Mouse (Mus musculus): ENCODE measurements at regions not wholly inside any gene's neighbourhood (a gene's known extent, or its start where the extent isn't known, plus 50 kb on each side); places are given as distances from the start of the nearest gene placed in this dataset.
A peak's percentile ranks its signal among the peaks of the same experiment; 100 is the strongest.

DNA sequence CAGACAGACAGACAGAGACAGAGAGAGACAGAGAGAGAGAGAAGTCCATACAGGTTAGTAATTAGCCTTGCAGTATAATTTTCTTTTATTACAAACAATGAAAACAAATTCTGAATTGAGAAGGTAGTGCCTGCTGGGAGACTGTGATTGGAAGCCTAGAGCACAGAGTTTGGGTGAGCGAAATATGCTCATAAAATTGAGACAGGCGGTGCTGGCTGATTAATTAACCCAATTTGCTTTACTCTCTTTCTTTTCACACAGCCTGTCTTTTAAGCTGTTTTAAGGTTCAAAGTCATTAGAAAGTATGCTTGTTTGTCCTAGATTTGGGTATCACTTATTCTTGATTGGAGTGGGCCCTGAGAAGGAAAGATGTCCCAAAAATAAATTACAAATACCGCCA, 816.1 kb downstream of the Car8 start:
- no peaks in the 10 kb centered on the region for H3K36me3 ChIP-seq (replicated peaks; ENCODE audit: control insufficient read depth, insufficient read depth)
- no peaks in the 10 kb centered on the region for H3K27me3 ChIP-seq (ENCODE audit: control insufficient read depth, insufficient read depth, low read length)
- no peaks in the 10 kb centered on the region for H3K9me3 ChIP-seq (ENCODE audit: control insufficient read depth, low read length)
- 91% methylated on average over 3 of the region's 3 CpGs for WGBS
- DNase-seq (ENCODE audit: low spot score) (no peak), ATAC-seq (ENCODE audit: low FRiP score) (no peak)
- no peak overlapping the region for H3K4me2 ChIP-seq (replicated peaks)
- no peak overlapping the region for H3K4me3 ChIP-seq (replicated peaks; ENCODE audit: low read length)
- H3K4me1 ChIP-seq (replicated peaks; ENCODE audit: control insufficient read depth, insufficient read depth, low read length), result no peaks in the 10 kb centered on the region
- H3K9ac ChIP-seq, result no peak overlapping the region
- H3K27ac ChIP-seq, result no peak overlapping the region

- Histone ChIP-seq H3K36me3 (replicated peaks; ENCODE audit: control insufficient read depth, insufficient read depth) (no peaks in the 10 kb centered on the region), H3K4me2 (replicated peaks) (no peak overlapping the region), H3K27me3 (ENCODE audit: control insufficient read depth, insufficient read depth, low read length) (no peaks in the 10 kb centered on the region), H3K4me3 (replicated peaks; ENCODE audit: low read length) (no peak overlapping the region), H3K4me1 (replicated peaks; ENCODE audit: control insufficient read depth, insufficient read depth, low read length) (no peaks in the 10 kb centered on the region), H3K9me3 (ENCODE audit: control insufficient read depth, low read length) (no peaks in the 10 kb centered on the region), H3K27ac (no peak overlapping the region), H3K9ac (no peak overlapping the region)
- no peak for DNase-seq (ENCODE audit: low spot score)
- no peak for ATAC-seq (ENCODE audit: low FRiP score)
- WGBS, result 82% methylated on average over 2 of the region's 2 CpGs
Observed at GRCm38 (mm10) chr4:7414301-7414700, 824.5 kb downstream of the Car8 start.

DNA sequence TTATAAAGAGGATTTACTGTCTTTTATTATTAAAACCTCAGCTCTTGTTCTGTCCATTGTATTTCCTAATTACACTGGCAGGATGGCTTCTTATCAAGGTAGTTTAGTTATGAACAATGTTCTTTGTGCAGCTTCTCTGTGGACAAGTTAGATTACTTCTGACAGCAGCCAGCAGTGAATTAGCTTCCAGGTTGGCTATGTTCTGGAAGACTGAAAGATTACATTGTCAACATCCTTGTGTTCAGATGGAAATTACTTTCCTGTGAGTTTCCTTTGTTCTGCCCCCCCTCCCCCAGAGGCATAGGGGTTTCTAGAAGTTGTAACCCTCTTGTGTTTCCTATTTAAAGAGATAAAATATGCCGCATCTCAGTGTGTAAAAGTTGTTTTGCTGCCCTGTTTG, 846.1 kb downstream of the Car8 start:
- WGBS, result 43% methylated on average over 1 of the region's 1 CpGs
- no peaks in the 10 kb centered on the region for H3K27me3 ChIP-seq (ENCODE audit: control insufficient read depth, insufficient read depth, low read length)
- ATAC-seq (ENCODE audit: low FRiP score) (no peak), DNase-seq (ENCODE audit: low spot score) (no peak)
- no peaks in the 10 kb centered on the region for H3K9me3 ChIP-seq (ENCODE audit: control insufficient read depth, low read length)
- H3K4me1 ChIP-seq (replicated peaks; ENCODE audit: control insufficient read depth, insufficient read depth, low read length), result no peaks in the 10 kb centered on the region
- H3K4me3 ChIP-seq (replicated peaks; ENCODE audit: low read length), result no peak overlapping the region
- H3K27ac ChIP-seq, result no peak overlapping the region
- no peaks in the 10 kb centered on the region for H3K36me3 ChIP-seq (replicated peaks; ENCODE audit: control insufficient read depth, insufficient read depth)
- H3K9ac ChIP-seq, result no peak overlapping the region
- no peak overlapping the region for H3K4me2 ChIP-seq (replicated peaks)

DNA sequence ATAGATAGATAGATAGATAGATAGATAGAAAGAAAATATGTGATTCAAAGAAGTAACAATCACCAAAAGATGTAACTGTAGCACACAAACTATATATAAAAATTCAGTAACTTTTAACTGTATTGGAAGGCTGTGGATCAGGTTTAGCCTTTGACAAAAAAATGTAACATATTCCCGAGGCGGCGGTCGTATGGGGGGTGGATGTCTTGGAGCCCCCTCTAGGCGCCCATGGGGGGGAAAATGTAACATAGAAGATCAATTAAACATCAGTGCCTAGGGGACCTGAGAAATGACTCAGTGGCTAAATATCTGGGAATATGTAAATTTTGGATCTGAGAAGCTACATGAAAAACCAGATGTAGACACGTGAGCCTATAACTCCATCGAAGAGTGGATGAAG, 847.2 kb downstream of the Car8 start:
- Histone ChIP-seq H3K4me1 (replicated peaks; ENCODE audit: control insufficient read depth, insufficient read depth, low read length) (no peaks in the 10 kb centered on the region), H3K9me3 (ENCODE audit: control insufficient read depth, low read length) (no peaks in the 10 kb centered on the region), H3K27me3 (ENCODE audit: control insufficient read depth, insufficient read depth, low read length) (no peaks in the 10 kb centered on the region), H3K36me3 (replicated peaks; ENCODE audit: control insufficient read depth, insufficient read depth) (no peaks in the 10 kb centered on the region), H3K4me2 (replicated peaks) (no peak overlapping the region), H3K27ac (no peak overlapping the region), H3K4me3 (replicated peaks; ENCODE audit: low read length) (no peak overlapping the region), H3K9ac (no peak overlapping the region)
- WGBS, result 86% methylated on average over 7 of the region's 7 CpGs
- DNase-seq (ENCODE audit: low spot score), result no peak
- ATAC-seq (ENCODE audit: low FRiP score), result no peak

DNA sequence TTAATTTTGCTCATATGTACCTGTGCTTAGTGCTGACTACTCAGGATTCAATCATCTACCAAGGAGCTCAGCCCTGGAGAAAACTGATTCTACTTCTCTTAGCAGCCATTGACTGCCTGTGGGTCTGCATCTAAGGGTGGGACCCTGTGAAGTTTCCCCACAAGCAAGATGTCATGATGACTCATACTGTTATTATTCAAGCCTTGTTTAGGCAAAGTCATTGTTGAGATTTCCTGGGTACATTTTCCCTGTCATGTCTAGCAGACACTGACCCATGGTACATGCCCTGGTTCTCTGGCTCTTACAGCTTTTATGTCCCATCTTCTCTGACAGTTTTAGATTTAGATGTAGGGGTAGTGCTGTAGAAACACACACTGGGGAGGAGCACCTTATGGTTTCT, 853.8 kb downstream of the Car8 start:
- H3K9me3 ChIP-seq (ENCODE audit: control insufficient read depth, low read length), result no peaks in the 10 kb centered on the region
- no peak overlapping the region for H3K27ac ChIP-seq
- H3K4me3 ChIP-seq (replicated peaks; ENCODE audit: low read length), result no peak overlapping the region
- DNase-seq (ENCODE audit: low spot score) (no peak), ATAC-seq (ENCODE audit: low FRiP score) (no peak)
- no peaks in the 10 kb centered on the region for H3K27me3 ChIP-seq (ENCODE audit: control insufficient read depth, insufficient read depth, low read length)
- H3K4me2 ChIP-seq (replicated peaks), result no peak overlapping the region
- no peak overlapping the region for H3K9ac ChIP-seq
- H3K36me3 ChIP-seq (replicated peaks; ENCODE audit: control insufficient read depth, insufficient read depth), result no peaks in the 10 kb centered on the region
- H3K4me1 ChIP-seq (replicated peaks; ENCODE audit: control insufficient read depth, insufficient read depth, low read length), result no peaks in the 10 kb centered on the region

DNA sequence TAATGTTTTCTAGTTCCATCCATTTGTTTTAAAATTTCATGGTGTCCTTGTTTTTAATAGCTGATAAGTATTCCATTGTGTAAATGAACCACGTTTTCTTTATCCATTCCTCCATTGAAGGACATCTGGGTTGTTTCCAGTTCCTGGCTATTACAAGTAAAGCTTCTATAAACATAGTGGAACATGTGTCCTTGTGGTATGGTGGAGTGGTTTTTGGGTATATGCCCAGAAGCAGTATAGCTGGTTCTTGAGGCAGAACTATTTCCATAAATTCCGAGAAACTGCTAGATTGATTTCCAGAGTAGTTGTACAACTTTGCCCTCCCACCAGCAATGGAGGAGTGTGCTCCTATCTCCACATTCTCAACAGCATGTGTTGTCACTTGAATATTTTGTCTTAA, 858.8 kb downstream of the Car8 start:
- Histone ChIP-seq H3K9me3 (ENCODE audit: control insufficient read depth, low read length) (no peaks in the 10 kb centered on the region), H3K9ac (no peak overlapping the region), H3K27ac (no peak overlapping the region), H3K4me1 (replicated peaks; ENCODE audit: control insufficient read depth, insufficient read depth, low read length) (no peaks in the 10 kb centered on the region), H3K36me3 (replicated peaks; ENCODE audit: control insufficient read depth, insufficient read depth) (no peaks in the 10 kb centered on the region), H3K4me3 (replicated peaks; ENCODE audit: low read length) (no peak overlapping the region), H3K27me3 (ENCODE audit: control insufficient read depth, insufficient read depth, low read length) (no peaks in the 10 kb centered on the region), H3K4me2 (replicated peaks) (no peak overlapping the region)
- DNase-seq (ENCODE audit: low spot score) (no peak), ATAC-seq (ENCODE audit: low FRiP score) (no peak)
- 72% methylated on average over 2 of the region's 2 CpGs for WGBS

GRCm38 (mm10) chr4:7364238-7365040, 874.4 kb downstream of the Car8 start:
- WGBS, result 72% methylated on average over 3 of the region's 3 CpGs
- Histone ChIP-seq H3K9ac (no peak overlapping the region), H3K4me3 (replicated peaks; ENCODE audit: low read length) (no peak overlapping the region), H3K9me3 (ENCODE audit: control insufficient read depth, low read length) (no peaks in the 10 kb centered on the region), H3K36me3 (replicated peaks; ENCODE audit: control insufficient read depth, insufficient read depth) (no peaks in the 10 kb centered on the region), H3K27ac (no peak overlapping the region), H3K27me3 (ENCODE audit: control insufficient read depth, insufficient read depth, low read length) (no peaks in the 10 kb centered on the region), H3K4me1 (replicated peaks; ENCODE audit: control insufficient read depth, insufficient read depth, low read length) (0 out of 2 replicates have a peak, but pooled peaks cover 4% of the 10 kb centered on the region), H3K4me2 (replicated peaks) (no peak overlapping the region)
- DNase-seq (ENCODE audit: low spot score) (no peak), ATAC-seq (ENCODE audit: low FRiP score) (peak; percentile 46)

- Histone ChIP-seq H3K4me3 (replicated peaks; ENCODE audit: low read length) (no peak overlapping the region), H3K27me3 (ENCODE audit: control insufficient read depth, insufficient read depth, low read length) (no peaks in the 10 kb centered on the region), H3K9ac (no peak overlapping the region), H3K27ac (no peak overlapping the region), H3K4me2 (replicated peaks) (no peak overlapping the region), H3K9me3 (ENCODE audit: control insufficient read depth, low read length) (no peaks in the 10 kb centered on the region), H3K4me1 (replicated peaks; ENCODE audit: control insufficient read depth, insufficient read depth, low read length) (0 out of 2 replicates have a peak, but pooled peaks cover 4% of the 10 kb centered on the region), H3K36me3 (replicated peaks; ENCODE audit: control insufficient read depth, insufficient read depth) (no peaks in the 10 kb centered on the region)
- ATAC-seq (ENCODE audit: low FRiP score) (no peak), DNase-seq (ENCODE audit: low spot score) (no peak)
- 93% methylated on average over 2 of the region's 2 CpGs for whole genome bisulfite sequencing
Observed at GRCm38 (mm10) chr4:7363508-7363907, 875.3 kb downstream of the Car8 start.

DNA sequence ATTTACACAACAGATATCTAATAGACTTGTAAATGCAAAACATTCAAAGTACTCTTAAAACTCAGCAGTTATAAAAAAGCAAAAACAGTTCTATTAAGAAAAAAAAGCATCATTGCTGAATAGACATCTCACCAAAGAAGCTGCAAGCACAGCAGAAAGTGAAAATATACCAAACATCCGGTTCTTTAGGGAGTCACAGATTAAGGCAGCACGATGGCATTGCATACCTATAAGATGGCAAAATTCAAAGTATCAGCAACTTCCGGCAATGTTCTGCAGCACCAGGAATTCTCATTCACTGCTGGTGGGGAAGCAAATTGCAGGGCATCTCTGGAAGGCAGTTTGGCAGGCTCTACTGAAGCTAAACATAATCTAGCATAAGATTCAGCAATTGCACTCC, 882.6 kb downstream of the Car8 start:
- H3K36me3 ChIP-seq (replicated peaks; ENCODE audit: control insufficient read depth, insufficient read depth), result no peaks in the 10 kb centered on the region
- no peaks in the 10 kb centered on the region for H3K9me3 ChIP-seq (ENCODE audit: control insufficient read depth, low read length)
- H3K9ac ChIP-seq, result no peak overlapping the region
- H3K4me2 ChIP-seq (replicated peaks), result no peak overlapping the region
- DNase-seq (ENCODE audit: low spot score) (no peak), ATAC-seq (ENCODE audit: low FRiP score) (no peak)
- no peaks in the 10 kb centered on the region for H3K27me3 ChIP-seq (ENCODE audit: control insufficient read depth, insufficient read depth, low read length)
- no peak overlapping the region for H3K27ac ChIP-seq
- 93% methylated on average over 3 of the region's 3 CpGs for WGBS
- H3K4me3 ChIP-seq (replicated peaks; ENCODE audit: low read length), result no peak overlapping the region
- H3K4me1 ChIP-seq (replicated peaks; ENCODE audit: control insufficient read depth, insufficient read depth, low read length), result no peaks in the 10 kb centered on the region

- no peak for ATAC-seq (ENCODE audit: low FRiP score)
- Histone ChIP-seq H3K9me3 (ENCODE audit: control insufficient read depth, low read length) (no peaks in the 10 kb centered on the region), H3K9ac (no peak overlapping the region), H3K4me2 (replicated peaks) (no peak overlapping the region), H3K4me1 (replicated peaks; ENCODE audit: control insufficient read depth, insufficient read depth, low read length) (no peaks in the 10 kb centered on the region), H3K4me3 (replicated peaks; ENCODE audit: low read length) (no peak overlapping the region), H3K27ac (no peak overlapping the region), H3K27me3 (ENCODE audit: control insufficient read depth, insufficient read depth, low read length) (no peaks in the 10 kb centered on the region), H3K36me3 (replicated peaks; ENCODE audit: control insufficient read depth, insufficient read depth) (no peaks in the 10 kb centered on the region)
- 80% methylated on average over 1 of the region's 1 CpGs for WGBS
- no peak for DNase-seq (ENCODE audit: low spot score)
Observed at GRCm38 (mm10) chr4:7347317-7347716, 891.5 kb downstream of the Car8 start.
